Mouse (Mus musculus): Measurements from ENCODE around the gene Fbxo28. TPM values are rescaled to one million over a fixed set of nuclear protein-coding genes. Genes with fewer than 3 reads are reported as not detected.

Gene Fbxo28
- polyA plus RNA-seq, 1 experiment from 2014 or later, result 27.3 TPM

DNA sequence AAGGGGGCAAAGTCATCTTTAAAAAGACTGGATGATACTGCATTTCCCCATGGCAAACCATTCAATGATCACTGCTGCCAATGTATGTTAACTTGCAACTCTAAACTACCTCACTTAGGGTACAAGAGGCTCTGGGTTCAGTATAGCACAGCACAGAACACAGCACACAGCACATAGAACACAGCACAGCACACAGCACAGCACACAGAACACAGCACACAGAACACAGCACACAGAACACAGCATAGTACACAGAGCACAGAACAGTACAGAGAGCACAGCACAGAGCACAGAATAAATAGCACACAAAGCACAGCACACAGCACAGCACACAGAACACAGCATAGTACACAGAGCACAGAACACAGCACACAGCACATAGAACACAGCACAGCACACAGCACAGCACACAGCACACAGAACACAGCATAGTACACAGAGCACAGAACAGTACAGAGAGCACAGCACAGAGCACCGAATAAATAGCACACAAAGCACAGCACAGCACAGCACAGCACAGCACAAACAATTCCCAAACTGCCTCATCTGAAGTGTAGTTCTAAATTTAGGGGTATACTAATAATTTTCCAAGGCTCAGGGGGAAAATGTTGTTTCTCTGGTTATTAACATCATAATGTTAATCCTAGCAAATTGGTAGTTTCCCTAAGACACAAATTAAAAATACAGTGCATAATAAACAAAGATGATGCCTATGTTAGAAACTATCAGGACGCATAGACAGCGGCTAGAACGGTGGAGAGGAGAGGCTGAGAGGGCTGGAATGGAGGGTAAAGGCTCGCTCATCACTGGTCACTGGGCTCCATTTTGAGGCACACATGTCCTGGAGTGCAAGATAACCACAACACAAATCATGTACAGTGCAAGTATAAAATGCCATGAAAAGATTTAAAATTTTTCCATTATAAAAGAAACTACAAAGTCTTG, 9.1 kb downstream of the Fbxo28 start:
- no peak overlapping the region for H3K9ac ChIP-seq (ENCODE audit: low read depth, low read length)
- H3K27ac ChIP-seq (ENCODE audit: low read depth, low read length), result no peak overlapping the region
- H3K36me3 ChIP-seq (ENCODE audit: control insufficient read depth, insufficient read depth, low read length), result peaks cover 22% of the 10 kb centered on the region
- ATAC-seq (ENCODE audit: low FRiP score, low TSS enrichment), result no peak
- H3K27me3 ChIP-seq (ENCODE audit: control insufficient read depth, insufficient read depth, low read length), result no peaks in the 10 kb centered on the region
- H3K4me2 ChIP-seq (replicated peaks; ENCODE audit: low read depth, low read length), result no peak overlapping the region
- no peaks in the 10 kb centered on the region for H3K4me1 ChIP-seq (ENCODE audit: control insufficient read depth, insufficient read depth, low read length)
- 95% methylated on average over 5 of the region's 5 CpGs for WGBS
- no peaks in the 10 kb centered on the region for H3K9me3 ChIP-seq (ENCODE audit: control insufficient read depth, low read length)
- H3K4me3 ChIP-seq (ENCODE audit: low read length), result no peak overlapping the region

DNA sequence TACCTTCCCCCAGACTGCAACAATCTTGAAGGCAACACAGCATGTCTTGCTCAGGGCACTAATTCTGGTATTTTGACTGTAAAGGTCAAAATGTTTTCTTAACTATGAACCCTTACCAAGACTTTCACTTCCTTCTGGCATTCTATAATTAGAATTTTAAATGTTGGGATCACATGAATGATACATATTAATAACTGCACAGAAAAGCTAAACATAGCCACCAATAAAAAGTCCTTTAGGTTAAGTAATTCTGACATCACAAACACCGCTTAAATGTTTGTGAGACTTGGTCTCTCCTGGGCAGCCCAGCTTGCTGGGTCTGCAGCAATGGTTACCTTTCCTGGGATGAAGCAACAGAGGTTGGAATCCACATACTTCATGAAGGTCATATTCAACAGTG, 15.5 kb downstream of the Fbxo28 start:
- H3K36me3 ChIP-seq (ENCODE audit: control insufficient read depth, insufficient read depth, low read length), result peaks cover 82% of the 10 kb centered on the region
- 93% methylated on average over 1 of the region's 1 CpGs for WGBS
- ATAC-seq (ENCODE audit: low FRiP score, low TSS enrichment), result no peak

DNA sequence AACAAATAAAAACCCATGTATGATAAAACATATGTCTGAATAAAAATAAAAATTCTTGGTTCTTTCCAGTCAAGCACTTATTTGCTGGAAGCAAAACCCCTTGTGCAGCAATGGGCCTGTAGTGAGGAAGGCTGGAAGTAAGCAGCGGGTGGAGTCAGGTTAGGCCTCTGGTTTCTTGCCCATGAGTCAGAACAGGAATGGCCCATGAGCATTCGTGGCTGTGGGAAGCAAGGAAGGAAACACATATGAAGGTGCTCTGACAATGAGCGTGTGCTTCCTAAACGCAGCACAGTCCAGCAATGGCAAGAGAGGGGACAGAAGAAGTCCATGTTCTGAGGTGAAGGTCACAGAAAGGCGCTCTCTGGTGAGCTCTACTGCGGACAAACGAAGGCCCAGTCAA, 16.9 kb downstream of the Fbxo28 start:
- no peaks in the 10 kb centered on the region for H3K27me3 ChIP-seq (ENCODE audit: control insufficient read depth, insufficient read depth, low read length)
- H3K4me2 ChIP-seq (replicated peaks; ENCODE audit: low read depth, low read length), result no peak overlapping the region
- 92% methylated on average over 7 of the region's 7 CpGs for WGBS
- no peak overlapping the region for H3K9ac ChIP-seq (ENCODE audit: low read depth, low read length)
- no peak for ATAC-seq (ENCODE audit: low FRiP score, low TSS enrichment)
- no peaks in the 10 kb centered on the region for H3K9me3 ChIP-seq (ENCODE audit: control insufficient read depth, low read length)
- no peak overlapping the region for H3K27ac ChIP-seq (ENCODE audit: low read depth, low read length)
- H3K36me3 ChIP-seq (ENCODE audit: control insufficient read depth, insufficient read depth, low read length), result peaks cover 82% of the 10 kb centered on the region
- H3K4me1 ChIP-seq (ENCODE audit: control insufficient read depth, insufficient read depth, low read length), result no peaks in the 10 kb centered on the region
- no peak overlapping the region for H3K4me3 ChIP-seq (ENCODE audit: low read length)

More for the DNA sequence above, 15.5 kb downstream of the Fbxo28 start:
- Histone ChIP-seq H3K4me2 (replicated peaks; ENCODE audit: low read depth, low read length) (no peak overlapping the region), H3K9ac (ENCODE audit: low read depth, low read length) (no peak overlapping the region), H3K27me3 (ENCODE audit: control insufficient read depth, insufficient read depth, low read length) (no peaks in the 10 kb centered on the region), H3K4me3 (ENCODE audit: low read length) (no peak overlapping the region), H3K27ac (ENCODE audit: low read depth, low read length) (no peak overlapping the region), H3K4me1 (ENCODE audit: control insufficient read depth, insufficient read depth, low read length) (no peaks in the 10 kb centered on the region), H3K9me3 (ENCODE audit: control insufficient read depth, low read length) (no peaks in the 10 kb centered on the region)

GRCm38 (mm10) chr1:182323139-182323538, 18.3 kb downstream of the Fbxo28 start:
- Histone ChIP-seq H3K27ac (ENCODE audit: low read depth, low read length) (no peak overlapping the region), H3K9me3 (ENCODE audit: control insufficient read depth, low read length) (no peaks in the 10 kb centered on the region), H3K36me3 (ENCODE audit: control insufficient read depth, insufficient read depth, low read length) (peaks cover 80% of the 10 kb centered on the region), H3K4me2 (replicated peaks; ENCODE audit: low read depth, low read length) (no peak overlapping the region), H3K9ac (ENCODE audit: low read depth, low read length) (no peak overlapping the region), H3K27me3 (ENCODE audit: control insufficient read depth, insufficient read depth, low read length) (no peaks in the 10 kb centered on the region), H3K4me3 (ENCODE audit: low read length) (no peak overlapping the region), H3K4me1 (ENCODE audit: control insufficient read depth, insufficient read depth, low read length) (no peaks in the 10 kb centered on the region)
- 98% methylated on average over 3 of the region's 3 CpGs for WGBS
- ATAC-seq (ENCODE audit: low FRiP score, low TSS enrichment), result no peak

- H3K27ac ChIP-seq (ENCODE audit: low read depth, low read length), result no peak overlapping the region
- WGBS, result 95% methylated on average over 5 of the region's 5 CpGs
- H3K9me3 ChIP-seq (ENCODE audit: control insufficient read depth, low read length), result no peaks in the 10 kb centered on the region; the same call in 1 of the 2 replicates
- ATAC-seq (ENCODE audit: low FRiP score, low TSS enrichment), result no peak
- no peak overlapping the region for H3K9ac ChIP-seq (ENCODE audit: low read depth, low read length)
- peaks cover 55% of the 10 kb centered on the region for H3K36me3 ChIP-seq (ENCODE audit: control insufficient read depth, insufficient read depth, low read length)
- no peaks in the 10 kb centered on the region for H3K27me3 ChIP-seq (ENCODE audit: control insufficient read depth, insufficient read depth, low read length)
- no peaks in the 10 kb centered on the region for H3K4me1 ChIP-seq (ENCODE audit: control insufficient read depth, insufficient read depth, low read length)
- H3K4me2 ChIP-seq (replicated peaks; ENCODE audit: low read depth, low read length), result no peak overlapping the region
- H3K4me3 ChIP-seq (ENCODE audit: low read length), result no peak overlapping the region
Measured at GRCm38 (mm10) chr1:182314201-182314600, 27.2 kb downstream of the Fbxo28 start.

- Histone ChIP-seq H3K36me3 (ENCODE audit: control insufficient read depth, insufficient read depth, low read length) (peaks cover 46% of the 10 kb centered on the region), H3K4me2 (replicated peaks; ENCODE audit: low read depth, low read length) (no peak overlapping the region)
Measured at GRCm38 (mm10) chr1:182313181-182313580, 28.2 kb downstream of the Fbxo28 start.

GRCm38 (mm10) chr1:182311376-182311775, 30.1 kb downstream of the Fbxo28 start:
- Histone ChIP-seq H3K4me2 (replicated peaks; ENCODE audit: low read depth, low read length) (no peak overlapping the region), H3K9me3 (ENCODE audit: control insufficient read depth, low read length) (no peaks in the 10 kb centered on the region; the same call in 1 of the 2 replicates), H3K27me3 (ENCODE audit: control insufficient read depth, insufficient read depth, low read length) (no peaks in the 10 kb centered on the region), H3K36me3 (ENCODE audit: control insufficient read depth, insufficient read depth, low read length) (peaks cover 28% of the 10 kb centered on the region), H3K27ac (ENCODE audit: low read depth, low read length) (no peak overlapping the region), H3K4me1 (ENCODE audit: control insufficient read depth, insufficient read depth, low read length) (no peaks in the 10 kb centered on the region), H3K4me3 (ENCODE audit: low read length) (no peak overlapping the region), H3K9ac (ENCODE audit: low read depth, low read length) (no peak overlapping the region)
- no peak for ATAC-seq (ENCODE audit: low FRiP score, low TSS enrichment)
- 95% methylated on average over 5 of the region's 5 CpGs for WGBS

More at GRCm38 (mm10) chr1:182313181-182313580, 28.2 kb downstream of the Fbxo28 start:
- Histone ChIP-seq H3K27ac (ENCODE audit: low read depth, low read length) (no peak overlapping the region), H3K4me3 (ENCODE audit: low read length) (no peak overlapping the region), H3K27me3 (ENCODE audit: control insufficient read depth, insufficient read depth, low read length) (no peaks in the 10 kb centered on the region), H3K9ac (ENCODE audit: low read depth, low read length) (no peak overlapping the region), H3K9me3 (ENCODE audit: control insufficient read depth, low read length) (no peaks in the 10 kb centered on the region; the same call in 1 of the 2 replicates), H3K4me1 (ENCODE audit: control insufficient read depth, insufficient read depth, low read length) (no peaks in the 10 kb centered on the region)
- ATAC-seq (ENCODE audit: low FRiP score, low TSS enrichment), result no peak
- WGBS, result 93% methylated on average over 8 of the region's 8 CpGs

DNA sequence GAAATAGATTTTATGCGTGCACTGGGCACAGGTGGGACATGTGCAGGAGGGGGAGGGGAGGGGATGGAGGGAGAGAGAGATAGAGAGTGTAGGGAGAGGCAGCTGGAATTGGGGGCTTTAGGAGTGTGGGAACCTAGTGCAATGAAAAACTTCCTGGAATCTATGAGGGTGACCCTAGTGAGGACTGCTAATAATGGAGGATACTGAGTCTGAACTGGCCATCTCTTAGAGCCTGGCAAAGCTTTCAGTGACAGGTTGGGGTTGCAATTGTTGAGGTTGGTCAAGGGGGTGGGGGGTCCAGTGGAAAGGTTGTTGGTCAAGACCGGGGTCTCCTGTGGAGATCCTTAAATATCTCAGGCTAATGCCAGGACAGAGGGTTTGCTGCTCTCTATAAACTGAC, 31.1 kb downstream of the Fbxo28 start:
- H3K4me3 ChIP-seq (ENCODE audit: low read length), result no peak overlapping the region
- H3K9me3 ChIP-seq (ENCODE audit: control insufficient read depth, low read length), result no peaks in the 10 kb centered on the region; the same call in 1 of the 2 replicates
- WGBS, result 89% methylated on average over 2 of the region's 2 CpGs
- H3K4me1 ChIP-seq (ENCODE audit: control insufficient read depth, insufficient read depth, low read length), result no peaks in the 10 kb centered on the region
- peaks cover 19% of the 10 kb centered on the region for H3K36me3 ChIP-seq (ENCODE audit: control insufficient read depth, insufficient read depth, low read length)
- ATAC-seq (ENCODE audit: low FRiP score, low TSS enrichment), result no peak
- no peaks in the 10 kb centered on the region for H3K27me3 ChIP-seq (ENCODE audit: control insufficient read depth, insufficient read depth, low read length)
- no peak overlapping the region for H3K4me2 ChIP-seq (replicated peaks; ENCODE audit: low read depth, low read length)
- no peak overlapping the region for H3K9ac ChIP-seq (ENCODE audit: low read depth, low read length)
- H3K27ac ChIP-seq (ENCODE audit: low read depth, low read length), result no peak overlapping the region

GRCm38 (mm10) chr1:182309403-182309802, 32.0 kb downstream of the Fbxo28 start:
- Histone ChIP-seq H3K9me3 (ENCODE audit: control insufficient read depth, low read length) (no peaks in the 10 kb centered on the region; the same call in 1 of the 2 replicates), H3K27ac (ENCODE audit: low read depth, low read length) (no peak overlapping the region), H3K4me1 (ENCODE audit: control insufficient read depth, insufficient read depth, low read length) (no peaks in the 10 kb centered on the region), H3K4me2 (replicated peaks; ENCODE audit: low read depth, low read length) (no peak overlapping the region), H3K4me3 (ENCODE audit: low read length) (no peak overlapping the region), H3K27me3 (ENCODE audit: control insufficient read depth, insufficient read depth, low read length) (no peaks in the 10 kb centered on the region), H3K9ac (ENCODE audit: low read depth, low read length) (no peak overlapping the region), H3K36me3 (ENCODE audit: control insufficient read depth, insufficient read depth, low read length) (peaks cover 10% of the 10 kb centered on the region)
- ATAC-seq (ENCODE audit: low FRiP score, low TSS enrichment), result no peak
- 63% methylated on average over 5 of the region's 5 CpGs for WGBS
